Mouse (Mus musculus) neural tube, embryonic 14.5 days (tissue): ENCODE measurements around the gene Synrg. TPM values are rescaled to one million over a fixed set of nuclear protein-coding genes. Genes with fewer than 3 reads are reported as not detected.

Experiments
- ATAC-seq: fragments of 200-750 bp; cut with Nextera tagmentation; 2 replicates; pipeline ENCODE4 v1.8.0; 2017; ENCODE audit warnings: low read depth, mild to moderate bottlenecking, moderate TSS enrichment, moderate library complexity
- H3K27ac ChIP-seq: fragments of 300-500 bp; sonication (generic); 2 replicates; pipeline ENCODE4 v1.5.1; 2014; ENCODE audit warnings: low read depth, mild to moderate bottlenecking, control low read depth, low read length, moderate library complexity, mixed read lengths
- H3K27me3 ChIP-seq: fragments of 300-500 bp; sonication (generic); 2 replicates; pipeline ENCODE4 v1.6.1; 2014; ENCODE audit warnings: low read length; ENCODE audit not compliant: control insufficient read depth, insufficient read depth
- H3K36me3 ChIP-seq: fragments of 300-500 bp; sonication (generic); 2 replicates; pipeline ENCODE4 v1.6.1; 2014; ENCODE audit warnings: low read length, mixed read lengths; ENCODE audit not compliant: control insufficient read depth, insufficient read depth
- H3K4me1 ChIP-seq: fragments of 300-500 bp; sonication (generic); 2 replicates; pipeline ENCODE4 v1.6.1; 2014; ENCODE audit warnings: low read length; ENCODE audit not compliant: control insufficient read depth, insufficient read depth
- H3K4me2 ChIP-seq: fragments of 300-500 bp; sonication (generic); 2 replicates; pipeline ENCODE4 v1.6.1; 2014; ENCODE audit warnings: mild to moderate bottlenecking, low read depth, low read length, control low read depth
- H3K4me3 ChIP-seq: fragments of 300-500 bp; sonication (generic); 2 replicates; pipeline ENCODE4 v1.5.1; 2014; ENCODE audit warnings: low read depth, low read length, control low read depth, mixed read lengths
- H3K9ac ChIP-seq: fragments of 300-500 bp; sonication (generic); replicated peaks from 2 replicates; pipeline ENCODE4 v1.6.1; 2014; ENCODE audit warnings: low read depth, mild to moderate bottlenecking, control low read depth, low read length, mixed read lengths
- H3K9me3 ChIP-seq: fragments of 300-500 bp; sonication (generic); 2 replicates; pipeline ENCODE4 v1.6.1; 2016; ENCODE audit warnings: low read length; ENCODE audit not compliant: control insufficient read depth
- WGBS: fragments of 180-500 bp; shearing (Covaris S2); extraction: QIAGEN DNeasy Blood & Tissue Kit; methylation state at CpG from one replicate; pipeline ENCODE4 v1.1.7; 2014; 5-methylcytosine and 5-hydroxymethylcytosine counted together
- polyA plus RNA-seq: library from polyadenylated mRNA; unstranded; fragments of >200 nt; fragmentation: Nextera tagmentation; extraction: Ambion mirVana; gene quantifications from 2 replicates; pipeline ENCODE4 v1.2.1, GENCODE M21; 2014

Synrg gene
- polyA plus RNA-seq, 1 experiment from 2014 or later, result 24.9 TPM

GRCm38 (mm10) chr11:84072904-84073651 lies 108.8 kb downstream of the Synrg start:
- Histone ChIP-seq H3K27ac (no peak overlapping the region), H3K4me2 (no peak overlapping the region), H3K4me1 (no peaks in the 10 kb centered on the region), H3K9ac (no peak overlapping the region), H3K4me3 (no peak overlapping the region), H3K27me3 (0 out of 2 replicates have a peak, but pooled peaks cover 4% of the 10 kb centered on the region), H3K36me3 (no peaks in the 10 kb centered on the region), H3K9me3 (no peaks in the 10 kb centered on the region)
- 56% methylated on average over 9 of the region's 9 CpGs for WGBS
- no peak for ATAC-seq

- H3K4me2 ChIP-seq, result no peak overlapping the region
- no peak for ATAC-seq
- H3K27ac ChIP-seq, result no peak overlapping the region
- H3K27me3 ChIP-seq, result 0 out of 2 replicates have a peak, but pooled peaks cover 3% of the 10 kb centered on the region
- WGBS, result 77% methylated on average over 7 of the region's 7 CpGs
- H3K4me3 ChIP-seq, result no peak overlapping the region
- no peaks in the 10 kb centered on the region for H3K4me1 ChIP-seq
- H3K9ac ChIP-seq, result no peak overlapping the region
- no peaks in the 10 kb centered on the region for H3K9me3 ChIP-seq
- H3K36me3 ChIP-seq, result peaks cover 7% of the 10 kb centered on the region; the same call in 1 of the 2 replicates
Observed at GRCm38 (mm10) chr11:84073816-84074764, 109.9 kb downstream of the Synrg start.

GRCm38 (mm10) chr11:84077008-84077407 lies 112.8 kb downstream of the Synrg start:
- H3K9ac ChIP-seq, result no peak overlapping the region
- no peaks in the 10 kb centered on the region for H3K9me3 ChIP-seq
- H3K27me3 ChIP-seq, result no peaks in the 10 kb centered on the region
- H3K36me3 ChIP-seq, result peaks cover 18% of the 10 kb centered on the region; the same call in 1 of the 2 replicates
- ATAC-seq, result no peak
- no peaks in the 10 kb centered on the region for H3K4me1 ChIP-seq
- H3K4me3 ChIP-seq, result no peak overlapping the region
- H3K27ac ChIP-seq, result no peak overlapping the region
- WGBS, result 69% methylated on average over 2 of the region's 2 CpGs
- no peak overlapping the region for H3K4me2 ChIP-seq

GRCm38 (mm10) chr11:84078601-84079000 lies 114.4 kb downstream of the Synrg start:
- Histone ChIP-seq H3K36me3 (peaks cover 18% of the 10 kb centered on the region; the same call in 1 of the 2 replicates), H3K27ac (no peak overlapping the region), H3K27me3 (no peaks in the 10 kb centered on the region), H3K4me1 (no peaks in the 10 kb centered on the region), H3K9me3 (no peaks in the 10 kb centered on the region), H3K9ac (no peak overlapping the region), H3K4me2 (no peak overlapping the region), H3K4me3 (no peak overlapping the region)
- 88% methylated on average over 9 of the region's 9 CpGs for WGBS
- no peak for ATAC-seq

- H3K4me3 ChIP-seq, result no peak overlapping the region
- no peak overlapping the region for H3K9ac ChIP-seq
- H3K27me3 ChIP-seq, result no peaks in the 10 kb centered on the region
- H3K9me3 ChIP-seq, result no peaks in the 10 kb centered on the region
- WGBS, result 95% methylated on average over 11 of the region's 11 CpGs
- H3K4me2 ChIP-seq, result no peak overlapping the region
- ATAC-seq, result no peak
- H3K4me1 ChIP-seq, result no peaks in the 10 kb centered on the region
- H3K27ac ChIP-seq, result no peak overlapping the region
- peaks cover 18% of the 10 kb centered on the region; the same call in 1 of the 2 replicates for H3K36me3 ChIP-seq
Observed at GRCm38 (mm10) chr11:84079361-84079760, 115.1 kb downstream of the Synrg start.

GRCm38 (mm10) chr11:84079887-84080286 lies 115.7 kb downstream of the Synrg start:
- H3K9ac ChIP-seq, result no peak overlapping the region
- H3K9me3 ChIP-seq, result no peaks in the 10 kb centered on the region
- no peaks in the 10 kb centered on the region for H3K4me1 ChIP-seq
- H3K27ac ChIP-seq, result no peak overlapping the region
- no peak overlapping the region for H3K4me2 ChIP-seq
- no peak overlapping the region for H3K4me3 ChIP-seq
- no peaks in the 10 kb centered on the region for H3K27me3 ChIP-seq
- no peak for ATAC-seq
- H3K36me3 ChIP-seq, result peaks cover 18% of the 10 kb centered on the region; the same call in 1 of the 2 replicates
- WGBS, result 82% methylated on average over 4 of the region's 4 CpGs

GRCm38 (mm10) chr11:84080327-84080726 lies 116.1 kb downstream of the Synrg start:
- Histone ChIP-seq H3K9me3 (no peaks in the 10 kb centered on the region), H3K27ac (no peak overlapping the region), H3K27me3 (no peaks in the 10 kb centered on the region), H3K4me3 (no peak overlapping the region), H3K9ac (no peak overlapping the region), H3K36me3 (peaks cover 18% of the 10 kb centered on the region; the same call in 1 of the 2 replicates), H3K4me2 (no peak overlapping the region), H3K4me1 (no peaks in the 10 kb centered on the region)
- 94% methylated on average over 3 of the region's 3 CpGs for WGBS
- ATAC-seq, result no peak

GRCm38 (mm10) chr11:84081901-84082300 lies 117.7 kb downstream of the Synrg start:
- no peak for ATAC-seq
- no peak overlapping the region for H3K4me2 ChIP-seq
- H3K27me3 ChIP-seq, result no peaks in the 10 kb centered on the region
- no peak overlapping the region for H3K9ac ChIP-seq
- WGBS, result 67% methylated on average over 5 of the region's 5 CpGs
- H3K9me3 ChIP-seq, result no peaks in the 10 kb centered on the region
- peaks cover 22% of the 10 kb centered on the region for H3K36me3 ChIP-seq
- no peaks in the 10 kb centered on the region for H3K4me1 ChIP-seq
- H3K4me3 ChIP-seq, result no peak overlapping the region
- no peak overlapping the region for H3K27ac ChIP-seq

- Histone ChIP-seq H3K27ac (no peak overlapping the region), H3K9ac (no peak overlapping the region), H3K27me3 (no peaks in the 10 kb centered on the region), H3K36me3 (peaks cover 15% of the 10 kb centered on the region), H3K4me2 (no peak overlapping the region), H3K4me3 (no peak overlapping the region), H3K9me3 (no peaks in the 10 kb centered on the region), H3K4me1 (no peaks in the 10 kb centered on the region)
- WGBS, result 88% methylated on average over 8 of the region's 8 CpGs
- ATAC-seq, result no peak
Observed at GRCm38 (mm10) chr11:84090572-84090971, 126.3 kb downstream of the Synrg start.
